Mouse (Mus musculus) ovary, adult 18-20 months (tissue): ENCODE measurements around the gene Cdc37l1.

Experiments used
- DNase-seq: peaks from one replicate; pipeline ENCODE4 v3.0.0; 2022; ENCODE audit warnings: low spot score, mixed read lengths

Gene Cdc37l1

GRCm38 (mm10) chr19:29008069-29008706 is 18.0 kb downstream of the Cdc37l1 start:
- no peak for DNase-seq

GRCm38 (mm10) chr19:29009046-29009445 is 18.9 kb downstream of the Cdc37l1 start:
- no peak for DNase-seq

GRCm38 (mm10) chr19:29011355-29011990 is 21.3 kb downstream of the Cdc37l1 start:
- no peak for DNase-seq

GRCm38 (mm10) chr19:29014466-29015055 is 24.4 kb downstream of the Cdc37l1 start:
- DNase-seq = no peak

GRCm38 (mm10) chr19:29015410-29016203 is 25.5 kb downstream of the Cdc37l1 start:
- no peak for DNase-seq

GRCm38 (mm10) chr19:29016204-29016765 is 26.1 kb downstream of the Cdc37l1 start:
- no peak for DNase-seq

GRCm38 (mm10) chr19:29016786-29017185 is 26.6 kb downstream of the Cdc37l1 start:
- no peak for DNase-seq

GRCm38 (mm10) chr19:29019647-29020046 is 29.5 kb downstream of the Cdc37l1 start:
- DNase-seq = no peak

- DNase-seq = no peak
Observed at GRCm38 (mm10) chr19:29021754-29022345, 31.7 kb downstream of the Cdc37l1 start.

- peak; percentile 23 for DNase-seq
Observed at GRCm38 (mm10) chr19:29024391-29024947, 34.3 kb downstream of the Cdc37l1 start.

GRCm38 (mm10) chr19:29031788-29032187 is 41.6 kb downstream of the Cdc37l1 start:
- no peak for DNase-seq

GRCm38 (mm10) chr19:29032662-29033061 is 42.5 kb downstream of the Cdc37l1 start:
- DNase-seq = no peak

GRCm38 (mm10) chr19:29037026-29037425 is 46.9 kb downstream of the Cdc37l1 start:
- DNase-seq = no peak

- no peak for DNase-seq
Observed at GRCm38 (mm10) chr19:29037541-29037940, 47.4 kb downstream of the Cdc37l1 start.

- no peak for DNase-seq
Observed at GRCm38 (mm10) chr19:29039334-29039733, 49.2 kb downstream of the Cdc37l1 start.

GRCm38 (mm10) chr19:29040206-29040605 is 50.1 kb downstream of the Cdc37l1 start:
- DNase-seq = no peak

- DNase-seq = no peak
Observed at GRCm38 (mm10) chr19:29042143-29042542, 52.0 kb downstream of the Cdc37l1 start.

GRCm38 (mm10) chr19:29042647-29043046 is 52.5 kb downstream of the Cdc37l1 start:
- no peak for DNase-seq

- no peak for DNase-seq
Observed at GRCm38 (mm10) chr19:29044353-29044768, 54.2 kb downstream of the Cdc37l1 start.

GRCm38 (mm10) chr19:29045369-29045768 is 55.2 kb downstream of the Cdc37l1 start:
- DNase-seq = no peak

GRCm38 (mm10) chr19:29045956-29046650 is 56.0 kb downstream of the Cdc37l1 start:
- no peak for DNase-seq
